Mouse (Mus musculus): ENCODE data around the gene U2af2. TPM values are rescaled to one million over a fixed set of nuclear protein-coding genes. Genes with fewer than 3 reads are reported as not detected.

The U2af2 gene
- polyA plus RNA-seq, 1 experiment from 2014 or later, result 166 TPM

- H3K27me3 ChIP-seq, result no peaks in the 10 kb centered on the region
- peak overlapping the region; percentile 86 for H3K4me2 ChIP-seq
- peaks cover 23% of the 10 kb centered on the region for H3K4me1 ChIP-seq
- H3K4me3 ChIP-seq (replicated peaks), result peak overlapping the region; percentile 90
- H3K36me3 ChIP-seq (replicated peaks), result peaks cover 42% of the 10 kb centered on the region
- under 1% methylated on average over 14 of the region's 15 CpGs for WGBS
- ATAC-seq (ENCODE audit: low FRiP score), result no peak; the same call in 1 of the 2 replicates
- peak overlapping the region; percentile 95 for H3K27ac ChIP-seq
- H3K9ac ChIP-seq, result peak overlapping the region; percentile 95
- no peaks in the 10 kb centered on the region for H3K9me3 ChIP-seq
Measured at GRCm38 (mm10) chr7:5020685-5021084, 41.3 kb upstream of the U2af2 start.

DNA sequence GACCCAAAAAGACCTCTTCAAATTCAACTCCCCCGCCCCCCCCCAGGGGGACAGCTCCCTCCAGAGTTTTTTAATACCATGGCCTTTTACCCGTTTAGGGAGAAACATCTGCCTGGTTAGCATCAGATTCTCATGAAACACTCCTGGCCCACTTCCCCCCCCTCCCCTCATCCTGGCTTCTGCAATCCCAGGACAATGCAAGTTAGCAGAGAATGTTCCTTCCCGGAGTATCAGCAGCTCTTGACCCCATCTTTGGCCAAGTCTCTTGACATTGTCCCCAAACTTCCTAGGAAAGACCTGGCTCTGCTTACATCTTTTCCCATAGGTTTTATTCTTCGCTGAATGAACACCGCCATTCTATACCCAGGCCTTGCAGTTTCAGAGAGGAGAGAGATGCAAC, 40.7 kb upstream of the U2af2 start:
- Histone ChIP-seq H3K9me3 (no peaks in the 10 kb centered on the region), H3K4me3 (replicated peaks) (peak overlapping the region; percentile 90), H3K4me1 (peaks cover 18% of the 10 kb centered on the region), H3K36me3 (replicated peaks) (peaks cover 47% of the 10 kb centered on the region), H3K27ac (peak overlapping the region; percentile 95; the same call in 1 of the 2 replicates), H3K27me3 (no peaks in the 10 kb centered on the region), H3K9ac (peak overlapping the region; percentile 95), H3K4me2 (peak overlapping the region; percentile 86)
- WGBS, result 45% methylated on average over 5 of the region's 5 CpGs
- ATAC-seq (ENCODE audit: low FRiP score), result no peak

DNA sequence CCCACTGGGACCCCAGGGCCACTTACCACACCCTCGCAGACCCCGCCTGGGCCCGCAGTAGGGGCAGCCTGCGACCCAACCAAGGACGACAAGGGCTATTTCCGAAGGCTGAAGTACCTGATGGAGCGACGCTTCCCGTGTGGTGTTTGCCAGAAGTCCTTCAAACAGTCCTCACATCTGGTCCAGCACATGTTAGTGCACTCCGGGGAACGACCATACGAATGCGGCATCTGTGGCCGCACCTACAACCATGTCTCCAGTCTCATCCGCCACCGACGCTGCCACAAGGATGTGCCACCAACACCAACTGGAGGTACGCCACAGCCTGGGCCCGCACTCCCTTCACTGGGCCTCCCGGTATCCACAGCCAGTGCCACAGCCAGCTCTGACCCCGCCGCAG, 32.4 kb upstream of the U2af2 start:
- WGBS, result 95% methylated on average over 22 of the region's 22 CpGs
- Histone ChIP-seq H3K4me2 (no peak overlapping the region), H3K36me3 (replicated peaks) (peaks cover 92% of the 10 kb centered on the region), H3K9ac (no peak overlapping the region), H3K4me1 (no peaks in the 10 kb centered on the region), H3K27me3 (no peaks in the 10 kb centered on the region), H3K27ac (no peak overlapping the region), H3K4me3 (replicated peaks) (no peak overlapping the region), H3K9me3 (peaks cover 29% of the 10 kb centered on the region)
- ATAC-seq (ENCODE audit: low FRiP score), result no peak

DNA sequence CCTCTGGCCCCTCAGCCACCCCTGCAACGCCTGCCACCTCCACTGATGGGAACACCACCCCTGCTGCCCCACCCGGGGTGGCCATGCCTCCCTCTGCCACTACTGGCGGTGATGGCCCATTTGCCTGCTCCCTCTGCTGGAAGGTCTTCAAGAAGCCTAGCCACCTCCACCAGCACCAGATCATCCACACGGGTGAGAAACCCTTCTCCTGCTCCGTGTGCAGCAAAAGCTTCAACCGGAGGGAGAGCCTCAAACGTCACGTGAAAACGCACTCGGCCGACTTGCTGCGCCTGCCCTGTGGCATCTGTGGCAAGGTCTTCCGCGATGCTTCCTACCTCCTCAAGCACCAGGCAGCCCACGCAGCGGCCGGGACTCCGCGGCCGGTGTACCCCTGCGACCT, 32.0 kb upstream of the U2af2 start:
- no peaks in the 10 kb centered on the region for H3K27me3 ChIP-seq
- H3K27ac ChIP-seq, result no peak overlapping the region
- H3K9me3 ChIP-seq, result peaks cover 29% of the 10 kb centered on the region
- H3K4me3 ChIP-seq (replicated peaks), result peak overlapping the region; percentile 4; the same call in 1 of the 2 replicates
- no peak overlapping the region for H3K9ac ChIP-seq
- no peaks in the 10 kb centered on the region for H3K4me1 ChIP-seq
- 94% methylated on average over 21 of the region's 21 CpGs for WGBS
- no peak overlapping the region for H3K4me2 ChIP-seq
- H3K36me3 ChIP-seq (replicated peaks), result peaks cover 92% of the 10 kb centered on the region
- ATAC-seq (ENCODE audit: low FRiP score), result no peak

- peaks cover 94% of the 10 kb centered on the region for H3K36me3 ChIP-seq (replicated peaks)
- no peak overlapping the region for H3K9ac ChIP-seq
- H3K27ac ChIP-seq, result no peak overlapping the region
- no peak for ATAC-seq (ENCODE audit: low FRiP score)
- 0 out of 2 replicates have a peak overlapping the region, but pooled peaks have one; percentile 4 for H3K4me3 ChIP-seq (replicated peaks)
- H3K4me1 ChIP-seq, result no peaks in the 10 kb centered on the region
- H3K9me3 ChIP-seq, result peaks cover 29% of the 10 kb centered on the region
- WGBS, result 85% methylated on average over 63 of the region's 63 CpGs
- H3K4me2 ChIP-seq, result no peak overlapping the region
- H3K27me3 ChIP-seq, result no peaks in the 10 kb centered on the region
Measured at GRCm38 (mm10) chr7:5030554-5031275, 31.2 kb upstream of the U2af2 start.

GRCm38 (mm10) chr7:5031496-5031895, 30.4 kb upstream of the U2af2 start:
- no peaks in the 10 kb centered on the region for H3K4me1 ChIP-seq
- H3K27me3 ChIP-seq, result no peaks in the 10 kb centered on the region
- no peak overlapping the region for H3K4me2 ChIP-seq
- no peak overlapping the region for H3K4me3 ChIP-seq (replicated peaks)
- WGBS, result 78% methylated on average over 43 of the region's 46 CpGs
- no peak overlapping the region for H3K27ac ChIP-seq
- peaks cover 29% of the 10 kb centered on the region for H3K9me3 ChIP-seq
- no peak for ATAC-seq (ENCODE audit: low FRiP score)
- H3K9ac ChIP-seq, result no peak overlapping the region
- H3K36me3 ChIP-seq (replicated peaks), result peaks cover 95% of the 10 kb centered on the region

DNA sequence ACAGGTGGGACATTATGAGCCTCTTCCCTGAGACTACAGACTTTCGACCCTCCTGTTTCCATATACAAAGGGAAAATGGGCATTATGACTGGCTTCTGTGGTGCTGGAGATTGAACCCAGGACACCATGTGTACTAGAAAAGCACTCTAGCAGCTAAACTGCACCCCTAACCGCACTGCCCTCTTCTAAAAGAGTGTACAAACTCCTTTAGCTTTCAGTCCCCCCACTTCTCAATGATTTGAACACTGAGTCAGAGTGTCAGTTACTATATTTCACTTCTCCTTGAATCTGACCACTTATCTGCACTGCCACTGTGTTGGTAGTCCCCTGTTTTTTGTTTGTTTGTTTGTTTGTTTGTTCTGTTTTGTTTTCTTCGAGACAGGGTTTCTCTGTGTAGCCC, 28.1 kb upstream of the U2af2 start, which contains the start of gene 4632433K11Rik:
TSS of gene 4632433K11Rik (plus strand) at position 301 of the 400 bp plus-strand sequence.
- peaks cover 9% of the 10 kb centered on the region for H3K4me1 ChIP-seq
- no peaks in the 10 kb centered on the region for H3K27me3 ChIP-seq
- no peak within 1 kb of the TSS for H3K27ac ChIP-seq
- no peak within 1 kb of the TSS for H3K4me3 ChIP-seq (replicated peaks)
- H3K36me3 ChIP-seq (replicated peaks), result peaks cover 77% of the 10 kb centered on the region
- no peak for ATAC-seq (ENCODE audit: low FRiP score)
- no peak within 1 kb of the TSS for H3K4me2 ChIP-seq
- peaks cover 29% of the 10 kb centered on the region for H3K9me3 ChIP-seq
- no peak within 1 kb of the TSS for H3K9ac ChIP-seq
- 91% methylated on average over 3 of the region's 3 CpGs for WGBS

- no peak for ATAC-seq (ENCODE audit: low FRiP score)
- no peak overlapping the region for H3K9ac ChIP-seq
- peaks cover 59% of the 10 kb centered on the region for H3K36me3 ChIP-seq (replicated peaks)
- no peaks in the 10 kb centered on the region for H3K27me3 ChIP-seq
- no peak overlapping the region for H3K27ac ChIP-seq
- H3K4me1 ChIP-seq, result peaks cover 21% of the 10 kb centered on the region
- no peak overlapping the region for H3K4me3 ChIP-seq (replicated peaks)
- H3K4me2 ChIP-seq, result no peak overlapping the region
- WGBS, result 95% methylated on average over 17 of the region's 17 CpGs
- peaks cover 14% of the 10 kb centered on the region for H3K9me3 ChIP-seq
Measured at GRCm38 (mm10) chr7:5035628-5036027, 26.3 kb upstream of the U2af2 start.

GRCm38 (mm10) chr7:5036136-5036535, 25.8 kb upstream of the U2af2 start:
- peaks cover 21% of the 10 kb centered on the region for H3K4me1 ChIP-seq
- 93% methylated on average over 9 of the region's 9 CpGs for WGBS
- H3K9me3 ChIP-seq, result peaks cover 9% of the 10 kb centered on the region
- H3K36me3 ChIP-seq (replicated peaks), result peaks cover 55% of the 10 kb centered on the region
- H3K4me3 ChIP-seq (replicated peaks), result no peak overlapping the region
- H3K9ac ChIP-seq, result no peak overlapping the region
- no peaks in the 10 kb centered on the region for H3K27me3 ChIP-seq
- ATAC-seq (ENCODE audit: low FRiP score), result no peak
- no peak overlapping the region for H3K4me2 ChIP-seq
- no peak overlapping the region for H3K27ac ChIP-seq

DNA sequence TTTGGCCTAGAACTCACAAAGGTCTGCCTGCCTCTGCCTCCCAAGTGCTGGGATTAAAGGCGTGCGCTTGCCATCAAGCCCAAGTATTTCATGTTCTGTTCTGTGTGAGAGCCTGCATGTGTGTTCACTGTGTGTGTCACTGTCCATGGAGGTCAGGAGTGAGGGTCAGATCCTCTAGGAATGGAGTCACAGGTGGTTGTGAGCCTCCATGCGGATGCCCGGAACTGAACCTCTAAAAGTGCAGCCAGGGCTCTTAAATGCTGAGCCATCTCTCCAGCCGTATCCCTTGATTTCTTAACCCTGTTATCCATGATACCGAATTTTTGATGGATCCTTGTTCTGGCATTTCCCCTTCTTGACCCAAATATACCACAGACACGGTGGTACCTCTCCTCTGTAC, 24.9 kb upstream of the U2af2 start:
- 95% methylated on average over 7 of the region's 7 CpGs for WGBS
- no peak for ATAC-seq (ENCODE audit: low FRiP score)
- Histone ChIP-seq H3K9me3 (peaks cover under 1% of the 10 kb centered on the region; the same call in 1 of the 2 replicates), H3K9ac (no peak overlapping the region), H3K36me3 (replicated peaks) (peaks cover 51% of the 10 kb centered on the region), H3K4me3 (replicated peaks) (no peak overlapping the region), H3K4me2 (no peak overlapping the region), H3K4me1 (peaks cover 21% of the 10 kb centered on the region), H3K27me3 (no peaks in the 10 kb centered on the region), H3K27ac (no peak overlapping the region)

DNA sequence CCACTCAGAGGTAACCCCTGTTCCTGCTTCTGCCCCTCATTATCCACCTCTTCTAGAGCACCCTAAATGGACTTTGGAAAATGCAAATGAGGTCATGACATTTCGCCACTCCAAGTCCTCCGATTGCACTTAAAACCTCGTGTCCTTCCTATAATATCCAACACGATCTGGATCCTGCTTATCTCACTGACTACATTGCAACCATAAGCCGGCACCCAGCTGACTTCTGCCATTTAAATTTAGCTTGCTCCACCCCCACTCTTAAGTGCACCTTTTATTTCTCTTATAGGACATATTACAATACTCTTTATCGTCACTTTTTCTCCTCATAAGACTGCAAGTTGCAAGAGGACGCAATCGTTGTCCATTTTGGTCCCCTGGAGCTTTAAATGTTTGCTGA, 24.5 kb upstream of the U2af2 start:
- Histone ChIP-seq H3K4me3 (replicated peaks) (peak overlapping the region; percentile 66), H3K9ac (0 out of 2 replicates have a peak overlapping the region, but pooled peaks have one; percentile 74), H3K4me1 (peaks cover 21% of the 10 kb centered on the region), H3K9me3 (no peaks in the 10 kb centered on the region), H3K27me3 (no peaks in the 10 kb centered on the region), H3K36me3 (replicated peaks) (peaks cover 47% of the 10 kb centered on the region), H3K4me2 (peak overlapping the region; percentile 54), H3K27ac (peak overlapping the region; percentile 98; the same call in 1 of the 2 replicates)
- 93% methylated on average over 8 of the region's 8 CpGs for WGBS
- ATAC-seq (ENCODE audit: low FRiP score), result no peak

GRCm38 (mm10) chr7:5038109-5038732, 23.7 kb upstream of the U2af2 start, which contains the start of gene Zfp784:
Zfp784 (minus strand) TSS chr7:5038446.
- peaks cover 39% of the 10 kb centered on the region for H3K36me3 ChIP-seq (replicated peaks)
- ATAC-seq (ENCODE audit: low FRiP score), result peak; percentile 96
- peak within 1 kb of the TSS; percentile 98 for H3K27ac ChIP-seq
- no peaks in the 10 kb centered on the region for H3K9me3 ChIP-seq
- H3K9ac ChIP-seq, result peak within 1 kb of the TSS; percentile 74
- no peaks in the 10 kb centered on the region for H3K27me3 ChIP-seq
- H3K4me2 ChIP-seq, result peak within 1 kb of the TSS; percentile 54
- under 1% methylated on average over 48 of the region's 48 CpGs for WGBS
- H3K4me3 ChIP-seq (replicated peaks), result peak within 1 kb of the TSS; percentile 66
- peaks cover 21% of the 10 kb centered on the region for H3K4me1 ChIP-seq

Data from forebrain, embryonic 12.5 days (tissue).